Mouse (Mus musculus) E14TG2a.4 (cell line): Measurements from ENCODE around the gene Bod1l.

Experiments
- CTCF ChIP-seq: conservative IDR thresholded peaks from 2 replicates; pipeline ENCODE4 v1.5.1; 2014; ENCODE audit warnings: low read length
- NANOG ChIP-seq: IDR thresholded peaks from 2 replicates; pipeline ENCODE4 v1.6.1; 2014; ENCODE audit warnings: borderline replicate concordance, low read length, mixed read lengths
- POU5F1 ChIP-seq: IDR thresholded peaks from 2 replicates; pipeline ENCODE4 v1.6.1; 2014; ENCODE audit warnings: low read length, borderline replicate concordance

GRCm38 (mm10) chr5:41806176-41806575 is 37.9 kb downstream of the Bod1l start:
- no peak for TF ChIP-seq CTCF
- TF ChIP-seq POU5F1: no peak
- no peak for TF ChIP-seq NANOG
